Mouse (Mus musculus) hindbrain, embryonic 16.5 days (tissue): Measurements from ENCODE around the gene Grin2c. TPM values are rescaled to one million over a fixed set of nuclear protein-coding genes. Genes with fewer than 3 reads are reported as not detected.
A peak's percentile ranks its signal among the peaks of the same experiment; 100 is the strongest.

ENCODE experiments used
- ATAC-seq: fragments of 200-750 bp; cut with Nextera tagmentation; 2 replicates; pipeline ENCODE4 v1.8.0; 2017; ENCODE audit warnings: moderate TSS enrichment, moderate library complexity
- H3K27ac ChIP-seq: fragments of 300-500 bp; sonication (generic); 2 replicates; pipeline ENCODE4 v1.5.1; 2014; ENCODE audit warnings: low read depth, mild to moderate bottlenecking, control low read depth, low read length, moderate library complexity
- H3K27me3 ChIP-seq: fragments of 300-500 bp; sonication (generic); replicated peaks from 2 replicates; pipeline ENCODE4 v1.6.1; 2014; ENCODE audit warnings: low read length; ENCODE audit not compliant: control insufficient read depth, insufficient read depth
- H3K36me3 ChIP-seq: fragments of 300-500 bp; sonication (generic); 2 replicates; pipeline ENCODE4 v1.6.1; 2014; ENCODE audit warnings: mild to moderate bottlenecking, low read length, moderate library complexity, mixed read lengths; ENCODE audit not compliant: control insufficient read depth, insufficient read depth
- H3K4me1 ChIP-seq: fragments of 300-500 bp; sonication (generic); 2 replicates; pipeline ENCODE4 v1.6.1; 2014; ENCODE audit warnings: low read depth, low read length; ENCODE audit not compliant: control insufficient read depth, insufficient read depth
- H3K4me2 ChIP-seq: fragments of 300-500 bp; sonication (generic); 2 replicates; pipeline ENCODE4 v1.6.1; 2014; ENCODE audit warnings: mild to moderate bottlenecking, low read length, control low read depth, moderate library complexity
- H3K4me3 ChIP-seq: fragments of 300-500 bp; sonication (generic); 2 replicates; pipeline ENCODE4 v1.5.1; 2014; ENCODE audit warnings: mild to moderate bottlenecking, low read length, control low read depth, moderate library complexity
- H3K9ac ChIP-seq: fragments of 300-500 bp; sonication (generic); 2 replicates; pipeline ENCODE4 v1.6.1; 2014; ENCODE audit warnings: low read depth, mild to moderate bottlenecking, control low read depth, low read length, moderate library complexity
- H3K9me3 ChIP-seq: fragments of 300-500 bp; sonication (generic); 2 replicates; pipeline ENCODE4 v1.6.1; 2014; ENCODE audit warnings: mild to moderate bottlenecking, low read length, moderate library complexity; ENCODE audit not compliant: control insufficient read depth
- WGBS: fragments of 180-500 bp; shearing (Covaris S2); extraction: QIAGEN DNeasy Blood & Tissue Kit; methylation state at CpG from one replicate; pipeline ENCODE4 v1.1.7; 2014; 5-methylcytosine and 5-hydroxymethylcytosine counted together
- polyA plus RNA-seq: library from polyadenylated mRNA; unstranded; fragments of >200 nt; fragmentation: Nextera tagmentation; extraction: Ambion mirVana; gene quantifications from 2 replicates; pipeline ENCODE4 v1.2.1, GENCODE M21; 2015

The Grin2c gene
- polyA plus RNA-seq, 1 experiment from 2014 or later = 0.60 TPM

DNA sequence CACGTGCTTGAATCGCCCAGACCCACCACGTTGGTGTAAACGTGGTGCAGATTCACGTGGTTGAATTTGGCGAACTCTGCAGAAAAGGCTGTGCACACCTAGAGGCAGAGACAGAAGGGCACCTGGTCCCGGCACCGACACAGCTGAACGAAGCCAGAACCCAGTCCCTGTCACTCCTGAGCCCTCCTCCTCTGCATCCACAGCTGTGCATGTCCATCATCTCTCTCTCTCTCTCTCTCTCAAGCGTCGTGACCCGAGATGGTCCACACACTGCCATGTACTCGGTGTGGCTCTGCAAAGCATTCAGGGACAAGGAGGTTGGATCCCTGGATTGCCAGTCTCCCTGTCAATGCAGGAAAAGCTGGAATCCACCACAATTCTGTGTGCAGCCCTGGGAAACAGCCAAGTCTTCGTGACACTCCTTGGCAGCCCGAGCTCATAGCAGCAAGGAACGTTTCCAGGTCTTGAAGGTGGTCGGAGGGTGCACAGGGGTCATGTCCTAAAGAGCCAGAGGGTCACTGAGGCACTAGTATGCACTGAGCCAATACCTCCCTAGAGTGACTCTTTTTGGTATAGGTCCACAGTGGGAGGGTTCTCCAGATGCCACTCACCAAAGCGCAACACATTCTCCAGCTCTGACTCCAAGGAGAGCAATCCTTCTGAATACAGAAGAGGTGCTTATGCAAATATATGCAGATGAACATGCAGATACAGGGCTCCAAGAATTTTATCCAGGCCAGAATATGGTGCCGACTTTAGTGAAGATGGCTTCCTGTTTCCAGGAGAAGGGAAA, 19.4 kb upstream of the Grin2c start:
- no peaks in the 10 kb centered on the region for H3K9me3 ChIP-seq
- peaks cover 2% of the 10 kb centered on the region for H3K4me1 ChIP-seq
- H3K9ac ChIP-seq = no peak overlapping the region
- no peaks in the 10 kb centered on the region for H3K27me3 ChIP-seq
- H3K27ac ChIP-seq = peak overlapping the region; percentile 29; the same call in 1 of the 2 replicates
- H3K36me3 ChIP-seq = no peaks in the 10 kb centered on the region
- H3K4me2 ChIP-seq = no peak overlapping the region
- H3K4me3 ChIP-seq = no peak overlapping the region
- no peak; the same call in 1 of the 2 replicates for ATAC-seq
- WGBS = 62% methylated on average over 19 of the region's 19 CpGs

- Histone ChIP-seq H3K9ac (no peak overlapping the region), H3K4me3 (no peak overlapping the region), H3K4me1 (peaks cover 2% of the 10 kb centered on the region), H3K27ac (no peak overlapping the region), H3K4me2 (no peak overlapping the region), H3K9me3 (no peaks in the 10 kb centered on the region), H3K36me3 (no peaks in the 10 kb centered on the region), H3K27me3 (no peaks in the 10 kb centered on the region)
- WGBS = 77% methylated on average over 4 of the region's 4 CpGs
- no peak for ATAC-seq
Measured at GRCm38 (mm10) chr11:115285282-115285681, 18.2 kb upstream of the Grin2c start.

DNA sequence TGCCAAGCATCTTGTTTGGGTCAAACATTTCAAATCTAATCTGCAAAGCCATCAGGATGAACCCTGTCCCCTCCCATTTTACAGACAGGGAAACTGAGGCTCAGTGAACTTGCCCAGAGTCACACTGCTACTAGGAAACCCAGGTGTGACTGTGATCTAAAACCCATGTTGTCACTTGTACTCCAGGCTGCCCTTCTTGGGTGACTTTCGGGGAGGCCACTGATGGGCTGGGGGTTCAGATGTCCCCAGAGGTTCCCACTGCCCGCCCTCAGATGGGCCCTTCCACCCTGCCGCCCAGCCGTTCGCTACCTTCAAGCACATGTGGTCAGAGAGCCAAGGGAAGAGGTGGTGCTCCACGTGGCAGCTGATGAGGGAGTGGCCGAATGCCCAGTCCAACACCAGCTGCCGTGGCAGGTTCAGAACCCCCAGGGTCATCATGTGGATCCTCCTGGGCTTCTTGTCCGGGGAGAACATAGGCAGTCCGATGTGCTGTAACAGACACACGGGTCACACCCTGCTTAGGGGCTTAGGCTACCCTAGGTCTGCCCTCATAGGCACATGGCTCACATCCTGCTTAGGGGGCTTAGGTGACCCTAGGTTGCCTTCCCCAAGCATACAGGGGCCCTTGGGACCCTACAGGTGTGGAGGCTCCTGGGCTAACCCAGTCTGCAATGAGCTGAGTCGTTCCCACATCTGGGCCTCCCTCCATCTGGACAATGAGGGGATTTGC, 17.0 kb upstream of the Grin2c start:
- no peak for ATAC-seq
- Histone ChIP-seq H3K4me3 (no peak overlapping the region), H3K4me1 (peaks cover 2% of the 10 kb centered on the region), H3K9me3 (no peaks in the 10 kb centered on the region), H3K27me3 (no peaks in the 10 kb centered on the region), H3K9ac (no peak overlapping the region), H3K27ac (no peak overlapping the region), H3K4me2 (no peak overlapping the region), H3K36me3 (no peaks in the 10 kb centered on the region)
- 90% methylated on average over 12 of the region's 12 CpGs for WGBS

DNA sequence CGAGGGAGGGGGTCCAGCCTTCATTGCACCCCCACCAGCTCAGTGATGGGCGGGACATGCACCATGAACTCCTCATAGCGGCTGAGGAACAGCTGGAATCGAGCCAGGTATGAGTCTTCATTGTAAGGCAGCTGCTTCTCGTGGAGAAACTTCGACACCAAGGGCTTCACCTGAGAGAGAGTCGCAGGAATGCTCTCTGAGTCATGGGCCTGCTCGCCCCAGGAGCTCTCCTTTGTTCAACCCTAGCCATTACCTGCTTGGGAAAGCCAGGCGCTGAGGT, 16.4 kb upstream of the Grin2c start:
- 75% methylated on average over 9 of the region's 9 CpGs for WGBS
- no peaks in the 10 kb centered on the region for H3K9me3 ChIP-seq
- no peak for ATAC-seq

DNA sequence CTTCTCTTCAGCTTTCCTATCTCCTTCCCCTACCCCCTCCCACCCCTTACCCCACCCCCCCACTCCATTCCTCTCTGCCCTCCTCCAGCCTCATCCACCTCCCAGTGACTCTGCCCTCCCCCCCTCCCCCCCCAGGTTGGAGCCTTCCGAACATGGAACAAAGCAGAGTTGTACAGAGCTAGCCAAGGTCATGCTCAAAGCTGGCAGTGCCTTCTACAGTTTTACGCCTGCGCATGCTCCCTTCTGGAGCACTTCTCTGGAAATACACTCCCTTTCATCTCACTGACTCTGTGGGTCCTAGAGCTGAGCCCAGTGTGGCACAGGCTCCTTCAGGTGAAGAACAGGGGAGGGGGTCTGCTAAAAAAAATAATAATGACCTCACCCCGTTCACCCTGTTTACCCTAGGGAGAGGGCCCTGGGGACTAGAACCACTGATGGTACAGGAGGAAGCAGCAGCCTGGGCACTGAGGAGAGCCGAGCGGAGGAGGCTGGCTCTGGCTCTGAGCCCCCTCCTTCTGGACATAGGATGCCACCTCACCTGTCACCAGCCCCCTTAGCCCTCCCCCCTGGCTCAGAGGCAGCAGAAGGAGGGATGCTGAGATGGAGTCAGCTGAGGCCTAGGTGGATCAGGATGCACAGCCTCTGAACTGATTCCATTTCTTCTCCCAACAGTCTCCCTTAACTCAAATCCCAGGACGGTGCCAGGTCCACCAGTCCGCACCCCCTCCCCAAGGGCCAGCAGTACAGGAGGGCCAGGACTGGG, 15.9 kb upstream of the Grin2c start:
- Histone ChIP-seq H3K4me1 (peaks cover 5% of the 10 kb centered on the region), H3K36me3 (no peaks in the 10 kb centered on the region), H3K9ac (no peak overlapping the region), H3K27ac (peak overlapping the region; percentile 52; the same call in 1 of the 2 replicates), H3K4me2 (no peak overlapping the region), H3K9me3 (no peaks in the 10 kb centered on the region), H3K27me3 (no peaks in the 10 kb centered on the region), H3K4me3 (no peak overlapping the region)
- 81% methylated on average over 8 of the region's 8 CpGs for WGBS
- ATAC-seq = peak; percentile 67

More for the DNA sequence above, 16.4 kb upstream of the Grin2c start:
- Histone ChIP-seq H3K4me3 (no peak overlapping the region), H3K27me3 (no peaks in the 10 kb centered on the region), H3K36me3 (no peaks in the 10 kb centered on the region), H3K4me2 (no peak overlapping the region), H3K4me1 (peaks cover 2% of the 10 kb centered on the region), H3K27ac (no peak overlapping the region), H3K9ac (no peak overlapping the region)

- Histone ChIP-seq H3K4me3 (no peak overlapping the region), H3K4me2 (no peak overlapping the region), H3K27me3 (no peaks in the 10 kb centered on the region), H3K9ac (no peak overlapping the region), H3K4me1 (peaks cover 9% of the 10 kb centered on the region), H3K9me3 (no peaks in the 10 kb centered on the region), H3K27ac (peak overlapping the region; percentile 52), H3K36me3 (no peaks in the 10 kb centered on the region)
- ATAC-seq = peak; percentile 68
- WGBS = 70% methylated on average over 8 of the region's 8 CpGs
Measured at GRCm38 (mm10) chr11:115282295-115282694, 15.3 kb upstream of the Grin2c start.

DNA sequence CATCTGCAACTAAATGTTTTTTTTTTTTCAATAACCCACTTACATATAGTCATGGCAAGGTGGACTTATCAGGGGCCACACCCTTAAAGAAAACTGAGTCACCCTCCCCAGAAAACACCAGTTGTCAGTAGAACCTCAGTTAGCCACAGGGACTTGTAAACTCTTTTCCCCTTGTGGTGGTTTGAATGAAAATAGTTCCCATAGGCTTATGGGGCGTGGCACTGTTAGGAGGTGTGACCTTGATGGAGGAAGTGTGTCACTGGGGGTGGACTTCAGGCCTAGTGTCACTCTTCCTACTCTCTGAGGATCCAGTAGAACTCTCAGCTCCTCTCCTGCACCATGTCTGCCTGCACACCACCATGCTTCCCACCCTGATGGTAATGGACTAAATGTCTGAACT, 12.7 kb upstream of the Grin2c start:
- ATAC-seq = no peak
- Histone ChIP-seq H3K27me3 (no peaks in the 10 kb centered on the region), H3K27ac (no peak overlapping the region), H3K4me1 (peaks cover 22% of the 10 kb centered on the region), H3K4me3 (no peak overlapping the region), H3K36me3 (no peaks in the 10 kb centered on the region), H3K9ac (no peak overlapping the region), H3K4me2 (no peak overlapping the region), H3K9me3 (no peaks in the 10 kb centered on the region)
- WGBS = 69% methylated on average over 1 of the region's 1 CpGs

DNA sequence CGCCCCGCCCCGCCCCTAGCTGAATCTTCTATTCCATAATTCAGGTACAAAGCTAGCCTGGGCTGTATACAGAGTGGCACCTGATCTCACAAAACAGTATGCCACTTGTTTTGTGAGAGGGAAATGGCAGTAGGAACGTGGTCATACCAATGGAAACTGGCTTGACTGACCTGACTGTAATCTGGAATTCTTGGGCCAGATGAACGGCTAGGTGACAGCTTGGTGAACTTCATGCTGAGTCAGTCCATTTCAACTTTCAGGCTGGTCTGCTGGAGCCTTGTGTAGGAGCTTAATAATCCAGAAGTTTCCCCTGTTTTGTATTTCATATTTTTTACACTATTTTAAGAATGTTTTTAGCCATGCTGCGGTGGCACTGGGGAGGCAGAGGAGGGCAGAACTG, 11.1 kb upstream of the Grin2c start:
- ATAC-seq = no peak
- WGBS = 71% methylated on average over 6 of the region's 6 CpGs
- Histone ChIP-seq H3K27me3 (no peaks in the 10 kb centered on the region), H3K4me3 (no peak overlapping the region), H3K4me1 (peaks cover 20% of the 10 kb centered on the region), H3K4me2 (peak overlapping the region; percentile 81), H3K9ac (no peak overlapping the region), H3K9me3 (no peaks in the 10 kb centered on the region), H3K27ac (no peak overlapping the region), H3K36me3 (no peaks in the 10 kb centered on the region)

GRCm38 (mm10) chr11:115277604-115277975, 10.5 kb upstream of the Grin2c start:
- Histone ChIP-seq H3K4me1 (peaks cover 20% of the 10 kb centered on the region), H3K9me3 (no peaks in the 10 kb centered on the region), H3K4me3 (peak overlapping the region; percentile 73), H3K27me3 (no peaks in the 10 kb centered on the region), H3K27ac (peak overlapping the region; percentile 84), H3K36me3 (no peaks in the 10 kb centered on the region), H3K9ac (peak overlapping the region; percentile 76), H3K4me2 (peak overlapping the region; percentile 81)
- 22% methylated on average over 7 of the region's 7 CpGs for WGBS
- ATAC-seq = no peak
